In genomic region chr11:102319410-102319792, GRCm38 (mm10) we compare ENCODE assay signal across 8 mouse cellular contexts. TPM values are rescaled to one million over a fixed set of nuclear protein-coding genes. Genes with fewer than 3 reads are reported as not detected.
DNase-seq lines count a peak whose midpoint lies in the region; ATAC-seq and TF ChIP-seq lines count a peak whose summit lies in the region.

Gene Ubtf (minus strand): TSS chr11:102319742.

- peak within 1 kb of the TSS; percentile 100 for H3K9ac ChIP-seq in heart, embryonic 13.5 days
- peak within 1 kb of the TSS; percentile 97 for H3K9ac ChIP-seq in kidney, postnatal 0 days (ENCODE audit: low read depth, low read length)
- H3K9ac ChIP-seq in liver, embryonic 14.5 days (replicated peaks) = peak within 1 kb of the TSS; percentile 100
- H3K9ac ChIP-seq in stomach, embryonic 14.5 days (replicated peaks; ENCODE audit: low read depth, low read length) = peak within 1 kb of the TSS; percentile 99

- TF ChIP-seq CTCF in kidney, postnatal 0 days (IDR thresholded peaks at IDR 0.05; ENCODE audit: low read depth) = no peak
- peak; percentile 14; the same call in 1 of the 2 replicates for TF ChIP-seq CTCF in liver, embryonic 14.5 days (IDR thresholded peaks at IDR 0.05; ENCODE audit: low read depth)

- peaks cover 14% of the 10 kb centered on the region for H3K36me3 ChIP-seq in forebrain, embryonic 10.5 days (replicated peaks)
- H3K36me3 ChIP-seq in heart, embryonic 13.5 days = peaks cover 14% of the 10 kb centered on the region
- H3K36me3 ChIP-seq in kidney, postnatal 0 days (ENCODE audit: insufficient read depth, low read length) = peaks cover 4% of the 10 kb centered on the region
- peaks cover 11% of the 10 kb centered on the region for H3K36me3 ChIP-seq in liver, embryonic 14.5 days (replicated peaks; ENCODE audit: control insufficient read depth, insufficient read depth, low read depth)
- H3K36me3 ChIP-seq in stomach, embryonic 14.5 days (ENCODE audit: control insufficient read depth, insufficient read depth, low read length) = peaks cover 8% of the 10 kb centered on the region

- H3K4me3 ChIP-seq in brown adipose tissue, adult 24 weeks (ENCODE audit: insufficient read depth, low read depth, low read length) = peak within 1 kb of the TSS; percentile 85
- peak within 1 kb of the TSS; percentile 100 for H3K4me3 ChIP-seq in forebrain, embryonic 10.5 days
- H3K4me3 ChIP-seq in heart, embryonic 13.5 days = peak within 1 kb of the TSS; percentile 100
- H3K4me3 ChIP-seq in kidney, postnatal 0 days (replicated peaks; ENCODE audit: low read depth, low read length) = peak within 1 kb of the TSS; percentile 99
- peak within 1 kb of the TSS; percentile 95 to 99 for H3K4me3 ChIP-seq in liver, embryonic 14.5 days (ENCODE audit: insufficient read depth in 1 of 2, low read depth in 2 of 2, low read length in 2 of 2)
- peak within 1 kb of the TSS; percentile 97 for H3K4me3 ChIP-seq in stomach, embryonic 14.5 days (ENCODE audit: low read depth, low read length)

- peak within 1 kb of the TSS; percentile 86 for H3K4me2 ChIP-seq in heart, embryonic 13.5 days
- peak within 1 kb of the TSS; percentile 82 for H3K4me2 ChIP-seq in kidney, postnatal 0 days (ENCODE audit: low read length)
- peak within 1 kb of the TSS; percentile 98 for H3K4me2 ChIP-seq in liver, embryonic 14.5 days (ENCODE audit: low read depth)
- peak within 1 kb of the TSS; percentile 94 for H3K4me2 ChIP-seq in stomach, embryonic 14.5 days (replicated peaks; ENCODE audit: low read depth, low read length)

- H3K9me3 ChIP-seq in forebrain, embryonic 10.5 days = no peaks in the 10 kb centered on the region
- H3K9me3 ChIP-seq in heart, embryonic 13.5 days = no peaks in the 10 kb centered on the region
- no peaks in the 10 kb centered on the region for H3K9me3 ChIP-seq in kidney, postnatal 0 days (replicated peaks; ENCODE audit: low read length)
- no peaks in the 10 kb centered on the region for H3K9me3 ChIP-seq in liver, embryonic 14.5 days (ENCODE audit: control insufficient read depth, low read length)
- H3K9me3 ChIP-seq in stomach, embryonic 14.5 days (ENCODE audit: control insufficient read depth, low read depth, low read length) = no peaks in the 10 kb centered on the region

- peak; percentile 38 for ATAC-seq in CD4-positive, CD25-positive, alpha-beta regulatory T cell, adult 4 months
- ATAC-seq in heart, embryonic 13.5 days (ENCODE audit: extremely low read depth, insufficient number of reproducible peaks, low FRiP score, low TSS enrichment) = no peak
- no peak for ATAC-seq in kidney, postnatal 0 days (replicated peaks; ENCODE audit: low FRiP score, low read depth)
- peak; percentile 9 for ATAC-seq in liver, embryonic 14.5 days (ENCODE audit: insufficient read depth)
- no peak for ATAC-seq in stomach, embryonic 14.5 days (ENCODE audit: insufficient number of reproducible peaks, insufficient read depth, low FRiP score, low read depth)

- TF ChIP-seq EP300 in liver, embryonic 14.5 days (IDR thresholded peaks at IDR 0.05; ENCODE audit: low read depth) = no peak

- no peaks in the 10 kb centered on the region for H3K27me3 ChIP-seq in forebrain, embryonic 10.5 days (ENCODE audit: poor library complexity, severe bottlenecking)
- 0 out of 2 replicates have a peak, but pooled peaks cover 8% of the 10 kb centered on the region for H3K27me3 ChIP-seq in heart, embryonic 13.5 days (replicated peaks)
- no peaks in the 10 kb centered on the region for H3K27me3 ChIP-seq in kidney, postnatal 0 days (ENCODE audit: insufficient read depth, low read length)
- H3K27me3 ChIP-seq in liver, embryonic 14.5 days (ENCODE audit: control insufficient read depth, insufficient read depth, low read length) = no peaks in the 10 kb centered on the region; the same call in 1 of the 2 replicates
- no peaks in the 10 kb centered on the region for H3K27me3 ChIP-seq in stomach, embryonic 14.5 days (ENCODE audit: control insufficient read depth, insufficient read depth, low read length)

- H3K27ac ChIP-seq in brown adipose tissue, adult 24 weeks (replicated peaks; ENCODE audit: low read depth, low read length) = peak within 1 kb of the TSS; percentile 95
- peak within 1 kb of the TSS; percentile 100 for H3K27ac ChIP-seq in forebrain, embryonic 10.5 days
- peak within 1 kb of the TSS; percentile 99 for H3K27ac ChIP-seq in heart, embryonic 13.5 days (replicated peaks)
- H3K27ac ChIP-seq in kidney, postnatal 0 days = peak within 1 kb of the TSS; percentile 99
- peak within 1 kb of the TSS; percentile 86 for H3K27ac ChIP-seq in liver, embryonic 14.5 days
- H3K27ac ChIP-seq in stomach, embryonic 14.5 days (ENCODE audit: low read length) = peak within 1 kb of the TSS; percentile 99

- H3K4me1 ChIP-seq in brown adipose tissue, adult 24 weeks (ENCODE audit: control insufficient read depth, insufficient read depth, insufficient read length, low read length) = no peaks in the 10 kb centered on the region
- H3K4me1 ChIP-seq in forebrain, embryonic 10.5 days = peaks cover 36% of the 10 kb centered on the region
- peaks cover 26% of the 10 kb centered on the region for H3K4me1 ChIP-seq in heart, embryonic 13.5 days
- 0 out of 2 replicates have a peak, but pooled peaks cover 3% of the 10 kb centered on the region for H3K4me1 ChIP-seq in kidney, postnatal 0 days (replicated peaks; ENCODE audit: insufficient read depth, low read length)
- H3K4me1 ChIP-seq in liver, embryonic 14.5 days (replicated peaks; ENCODE audit: control insufficient read depth in 2 of 2, insufficient read depth in 2 of 2, low read length in 1 of 2) = peaks cover 8 to 20% of the 10 kb centered on the region in 2 experiments
- H3K4me1 ChIP-seq in stomach, embryonic 14.5 days (ENCODE audit: control insufficient read depth, insufficient read depth, low read length) = peaks cover 16% of the 10 kb centered on the region; the same call in 1 of the 2 replicates

- DNase-seq in forebrain, embryonic 10.5 days (ENCODE audit: extremely low spot score, low spot score) = peak; percentile 82
- peak; percentile 91 for DNase-seq in kidney, postnatal 0 days (ENCODE audit: low spot score)
- peak; percentile 73 to 75 (median 74) for DNase-seq in liver, embryonic 14.5 days (ENCODE audit: low read depth in 3 of 3, low spot score in 3 of 3)
- peak; percentile 83 for DNase-seq in neural tube, embryonic 10.5 days (ENCODE audit: extremely low spot score, low spot score)

- under 1% methylated on average over 25 of the region's 25 CpGs for WGBS in forebrain, embryonic 10.5 days
- 0% methylated on average over 25 of the region's 25 CpGs for WGBS in heart, embryonic 13.5 days
- WGBS in kidney, postnatal 0 days = under 1% methylated on average over 25 of the region's 25 CpGs
- WGBS in liver, embryonic 14.5 days (ENCODE audit: insufficient replicate concordance) = under 1% methylated on average over 25 of the region's 25 CpGs
- 1% methylated on average over 25 of the region's 25 CpGs for WGBS in stomach, embryonic 14.5 days

RNA-seq across cellular contexts. Expression of gene Ubtf, which starts in this region (rescaled TPM):
- 10 to 100 TPM; 46.1 to 51.1 TPM for polyA plus RNA-seq in CD4-positive, CD25-positive, alpha-beta regulatory T cell, adult 4 months (2017; shearing (Covaris generic))
- polyA plus RNA-seq in brown adipose tissue, adult 24 weeks (2012; ENCODE audit: insufficient read depth, insufficient read length, missing spikeins) = 41.7 and 47.6 TPM in 2 replicates
- polyA plus RNA-seq in forebrain, embryonic 10.5 days (2016; fragmentation: Nextera tagmentation; extraction: Ambion mirVana) = 95.5 and 98.7 TPM in 2 replicates
- polyA plus RNA-seq in heart, embryonic 13.5 days (2015; fragmentation: Nextera tagmentation; extraction: Ambion mirVana) = 51.1 and 53.1 TPM in 2 replicates
- 75.5 and 80.8 TPM in 2 replicates for polyA plus RNA-seq in kidney, postnatal 0 days (2015; fragmentation: Nextera tagmentation; extraction: Ambion mirVana)
- polyA plus RNA-seq in liver, embryonic 14.5 days (2012; rRNA removed) = 19.9 and 34.7 TPM in 2 replicates
- polyA plus RNA-seq in liver, embryonic 14.5 days (2014; fragmentation: Nextera tagmentation; extraction: Ambion mirVana) = 42.5 and 48.8 TPM in 2 replicates
- 77.3 and 87.2 TPM in 2 replicates for polyA plus RNA-seq in stomach, embryonic 14.5 days (2014; fragmentation: Nextera tagmentation; extraction: Ambion mirVana)

Comparison
In these comparisons a context has a peak if more than half of its experiments do, and no peak if none do; other contexts are left out.
1. ATAC-seq: peak in CD4-positive, CD25-positive, alpha-beta regulatory T cell, adult 4 months (single experiment) and liver, embryonic 14.5 days (single experiment); none in heart, embryonic 13.5 days (single experiment), kidney, postnatal 0 days (single experiment) and stomach, embryonic 14.5 days (single experiment).
2. Peak in every context shown above with its lines, with median percentiles within 50 percentile points of each other: H3K27ac ChIP-seq, H3K4me3 ChIP-seq, DNase-seq, H3K4me2 ChIP-seq and H3K9ac ChIP-seq.